Mouse (Mus musculus) heart, postnatal 4 days (tissue): ENCODE data around the gene Tmem184b. TPM values are rescaled to one million over a fixed set of nuclear protein-coding genes. Genes with fewer than 3 reads are reported as not detected.
A peak's percentile ranks its signal among the peaks of the same experiment; 100 is the strongest.

Source experiments
- DNase-seq: peaks from one replicate; pipeline ENCODE4 v3.0.0; 2021
- total RNA-seq, 2 experiments: library from RNA; stranded (reverse); gene quantifications; 2 replicates each; pipeline ENCODE4 v1.2.3; 2021

Gene Tmem184b
- total RNA-seq, 2 experiments from 2014 or later, result 68.1 to 73.4 TPM

DNA sequence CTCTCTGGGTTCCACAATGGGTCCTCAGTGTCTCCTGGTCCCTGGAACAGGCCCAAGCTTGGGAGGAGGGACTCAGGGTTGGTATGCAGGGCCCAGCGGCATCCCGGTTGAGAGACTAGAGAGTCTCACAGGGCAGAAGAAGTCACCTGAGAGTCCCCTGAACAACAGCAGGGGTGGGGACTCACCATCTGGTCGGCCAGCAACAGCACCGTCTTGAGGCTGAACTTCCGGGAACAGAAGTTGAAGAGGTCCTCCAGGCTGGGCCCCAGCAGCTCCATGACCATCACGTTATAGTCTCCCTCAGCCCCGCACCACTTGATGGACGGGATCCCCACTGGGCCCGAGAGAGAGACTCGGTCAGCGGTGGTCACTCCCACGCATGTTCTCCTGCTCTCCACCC lies 26.2 kb upstream of the Tmem184b start:
- DNase-seq, result no peak

DNA sequence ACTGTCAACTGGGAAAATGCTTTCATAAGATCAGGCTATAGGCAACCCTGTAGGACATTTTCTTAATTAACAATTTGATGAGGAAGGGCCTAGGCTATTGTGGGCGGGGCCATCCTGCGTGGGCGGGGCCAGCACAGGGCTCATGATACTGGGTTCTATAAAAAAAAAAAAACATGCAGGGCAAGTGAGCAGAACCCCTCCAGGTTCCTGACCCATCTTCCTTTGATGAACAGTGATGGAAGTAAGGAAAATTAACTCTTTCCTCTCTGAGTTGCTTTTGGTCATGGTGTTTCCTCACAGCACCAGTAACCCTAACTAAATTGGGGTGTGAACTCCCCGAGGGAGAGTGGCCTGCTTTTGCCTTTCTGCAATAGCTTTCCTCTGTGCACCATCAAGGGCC lies 25.2 kb upstream of the Tmem184b start:
- DNase-seq, result no peak

DNA sequence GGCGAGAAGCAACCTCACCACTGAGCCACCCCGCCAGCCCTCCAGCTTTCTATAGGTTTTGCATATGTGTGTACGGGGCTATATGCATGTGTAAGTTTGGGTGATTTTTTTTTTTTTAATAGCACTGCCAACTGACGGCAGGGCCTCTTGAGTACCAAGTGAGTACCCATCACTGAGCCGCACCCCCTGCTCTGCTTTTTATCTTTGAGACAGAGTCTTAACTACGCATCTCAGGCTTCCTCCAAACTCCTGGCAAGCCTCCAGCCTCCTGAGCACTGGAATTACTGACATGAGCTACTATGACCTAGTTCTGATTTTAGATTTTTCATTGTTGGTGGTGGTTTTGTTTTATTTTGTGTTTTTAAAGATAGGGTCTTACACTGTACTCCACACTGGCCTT lies 24.1 kb upstream of the Tmem184b start:
- DNase-seq, result peak; percentile 29

DNA sequence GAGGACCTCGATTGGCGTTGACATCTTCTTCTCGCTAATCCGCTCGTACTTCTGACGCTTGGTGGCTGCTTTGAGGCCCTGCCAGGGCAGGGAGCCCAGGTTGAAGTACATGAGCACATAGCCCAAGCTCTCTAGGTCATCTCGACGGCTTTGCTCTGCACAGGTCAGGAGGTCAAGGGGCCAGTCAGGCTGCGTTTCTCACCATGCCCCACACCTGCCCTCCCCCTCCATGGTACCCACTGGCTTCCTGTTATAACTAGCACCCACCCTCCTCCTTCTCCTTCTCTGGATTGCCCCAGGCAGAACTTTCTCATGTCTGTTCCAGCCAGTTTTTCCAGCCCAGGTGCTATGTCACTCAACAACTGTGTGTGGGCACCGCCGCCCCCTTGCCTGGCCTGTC lies 22.1 kb upstream of the Tmem184b start:
- DNase-seq, result peak; percentile 21

DNA sequence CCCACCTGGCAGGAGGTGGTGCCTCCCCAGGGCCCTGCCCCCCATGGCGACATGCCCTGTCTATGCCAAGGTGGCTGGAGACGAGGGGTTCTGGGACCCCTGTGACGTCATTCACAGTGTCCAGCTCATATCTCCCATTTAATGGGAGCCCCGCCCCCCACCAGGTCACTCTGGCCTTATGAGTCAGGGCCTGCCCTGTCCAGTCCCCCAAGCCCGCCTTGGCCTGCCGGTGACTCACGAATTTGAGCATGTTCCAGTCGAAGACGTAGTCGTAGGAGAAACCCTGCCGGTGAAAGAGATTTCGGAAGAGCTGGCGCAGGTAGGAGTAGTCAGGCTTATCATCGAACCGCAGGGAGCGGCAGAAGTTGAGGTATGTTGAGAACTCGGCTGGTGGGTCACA lies 21.2 kb upstream of the Tmem184b start:
- DNase-seq, result peak; percentile 22

DNA sequence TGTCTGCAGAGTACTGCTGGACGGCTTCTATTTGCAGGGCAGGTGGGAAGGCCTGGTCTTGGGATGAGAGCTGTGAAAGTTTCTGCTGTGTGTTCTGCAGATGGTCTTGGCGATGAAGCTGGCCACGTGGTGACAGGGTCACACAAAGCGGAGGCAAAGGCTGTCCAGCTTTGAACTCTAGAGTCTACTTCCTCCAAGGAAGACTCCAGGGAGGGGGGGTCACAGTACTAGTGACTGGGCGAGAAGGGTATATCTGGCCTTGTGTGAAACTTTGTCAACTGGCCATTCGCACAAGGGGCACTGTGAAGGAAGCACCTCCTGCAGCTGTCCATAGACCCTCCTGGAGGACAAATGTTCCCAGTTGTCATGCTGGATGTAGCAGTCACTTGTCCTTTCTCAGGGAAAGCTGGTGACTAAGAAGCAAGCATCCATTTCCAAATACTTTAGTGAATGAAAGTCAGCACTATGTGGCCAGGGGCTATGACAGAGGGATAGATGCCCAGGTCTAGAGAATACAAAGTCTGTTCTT lies 19.4 kb upstream of the Tmem184b start:
- DNase-seq, result no peak

DNA sequence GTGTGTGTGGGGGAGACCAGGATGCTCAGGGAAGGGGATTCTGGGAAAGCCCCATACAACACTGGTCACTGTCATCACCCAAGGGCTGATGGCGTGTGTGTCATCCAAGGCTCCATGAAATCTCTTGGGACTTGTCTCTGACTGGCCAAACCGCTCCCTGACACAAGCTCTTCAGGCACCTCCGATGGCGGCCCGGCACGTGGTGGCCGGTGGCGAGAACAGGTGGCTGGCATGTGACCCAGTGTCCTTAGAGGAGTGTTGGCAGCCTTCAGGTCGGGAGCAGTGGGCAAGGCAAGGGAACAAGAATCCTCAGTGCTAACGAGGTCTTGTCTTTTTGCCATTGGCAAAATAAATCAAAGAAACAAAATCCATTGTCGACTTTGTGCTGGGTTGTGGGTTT lies 15.3 kb upstream of the Tmem184b start:
- no peak for DNase-seq

DNA sequence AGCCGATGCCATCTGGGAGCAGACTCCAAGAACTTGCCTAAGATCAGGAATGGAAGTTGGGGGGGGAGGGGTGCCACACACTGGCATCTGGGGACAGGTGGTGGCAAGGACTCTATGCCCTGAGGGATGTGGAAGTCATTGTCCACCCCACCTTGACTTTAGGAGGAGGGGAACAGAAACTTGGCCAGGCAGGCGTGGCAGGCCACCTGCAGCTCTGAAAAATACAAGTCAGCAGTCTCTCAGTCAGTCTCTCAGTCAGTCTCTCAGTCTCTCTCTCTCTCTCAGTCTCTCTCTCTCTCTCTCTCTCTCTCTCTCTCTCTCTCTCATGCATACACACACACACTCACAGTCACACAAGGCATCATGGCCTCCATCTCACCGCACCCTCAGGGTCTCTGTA lies 14.9 kb upstream of the Tmem184b start:
- DNase-seq, result no peak

DNA sequence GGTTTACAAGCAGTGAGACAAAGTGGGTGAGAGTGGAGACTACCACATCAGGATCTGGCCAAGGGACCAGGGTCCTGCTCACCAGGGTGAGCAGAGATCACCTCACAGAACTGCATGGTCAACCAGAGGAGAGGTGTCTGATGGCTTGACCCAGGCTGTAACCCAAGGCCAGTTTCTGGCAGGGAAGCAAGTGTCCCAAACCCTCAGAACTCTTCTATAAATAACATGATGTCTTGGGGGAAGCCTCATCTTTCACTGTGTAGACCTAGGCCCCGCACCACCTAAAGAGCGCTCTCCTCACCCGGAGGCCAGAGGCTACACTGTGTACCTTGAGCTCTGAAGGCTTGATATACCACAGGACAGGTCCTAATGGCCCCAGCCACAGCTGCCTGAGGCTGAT lies 14.0 kb upstream of the Tmem184b start:
- DNase-seq, result no peak

DNA sequence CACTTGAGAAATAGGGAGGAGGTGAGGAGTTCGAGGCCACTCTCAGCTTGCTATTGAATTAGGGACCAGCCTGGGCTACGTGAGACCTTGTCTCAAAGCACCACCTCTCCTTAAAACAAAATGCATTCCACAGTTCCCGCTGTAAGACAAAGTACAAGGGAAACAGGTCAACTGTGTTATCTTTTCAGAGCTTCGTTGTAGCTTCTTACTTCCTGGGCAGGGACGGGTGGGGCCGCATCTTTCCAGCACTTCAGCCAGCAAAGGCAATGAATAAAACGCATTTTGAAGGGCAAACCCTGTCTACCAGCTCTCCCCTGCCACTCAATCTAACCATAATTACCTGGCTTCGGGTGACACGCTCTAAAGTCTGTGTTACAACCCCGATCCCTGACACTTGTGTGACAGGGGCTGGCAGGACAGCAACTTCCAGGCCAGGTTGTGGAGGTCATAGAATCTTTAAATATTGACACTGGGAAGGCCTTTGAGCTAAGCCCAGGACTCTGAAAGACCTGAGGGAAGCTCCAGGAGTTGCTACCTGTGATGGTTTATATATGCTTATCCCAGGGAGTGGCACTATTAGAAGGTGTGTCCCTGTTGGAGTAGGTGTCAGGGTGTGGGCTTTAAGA lies 13.2 kb upstream of the Tmem184b start:
- DNase-seq, result no peak

DNA sequence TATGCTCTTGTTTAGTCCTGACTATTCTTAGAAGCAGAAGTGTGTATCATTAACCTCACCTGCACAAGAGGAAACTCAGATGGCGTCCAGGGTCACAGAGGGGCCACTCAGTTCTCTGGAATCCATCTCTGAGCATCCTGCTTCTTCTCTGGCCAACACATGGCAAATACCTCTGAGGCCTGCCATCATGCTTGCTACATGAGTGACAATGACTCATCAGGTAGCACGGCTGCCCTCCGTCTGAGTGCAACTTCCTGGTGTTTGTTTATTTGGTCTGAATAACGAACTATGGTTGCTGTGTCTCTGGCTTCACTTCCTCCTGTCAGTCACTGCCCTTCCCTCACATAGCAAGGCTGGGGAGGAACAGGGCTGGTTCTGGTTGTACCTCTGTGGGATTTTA lies 11.1 kb upstream of the Tmem184b start:
- DNase-seq, result no peak

DNA sequence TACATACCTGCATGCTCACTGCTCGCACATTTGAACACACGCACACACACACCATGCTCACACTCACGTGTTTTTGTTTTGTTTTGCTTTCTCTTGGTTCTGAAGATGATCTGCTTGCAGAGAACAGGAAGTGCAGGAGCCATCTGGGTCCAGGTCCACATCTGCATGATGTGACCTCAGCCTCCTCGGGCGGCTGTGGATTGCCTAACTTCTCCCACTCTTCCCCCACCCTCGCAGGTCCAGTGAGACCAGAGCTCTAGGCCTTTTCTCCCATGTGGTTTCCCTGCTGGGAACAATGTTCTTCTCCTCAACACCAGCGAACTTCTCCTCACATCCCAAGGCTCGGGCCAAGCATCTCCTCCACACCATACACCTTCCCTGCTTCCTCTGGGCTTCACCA lies 10.4 kb upstream of the Tmem184b start:
- no peak for DNase-seq

DNA sequence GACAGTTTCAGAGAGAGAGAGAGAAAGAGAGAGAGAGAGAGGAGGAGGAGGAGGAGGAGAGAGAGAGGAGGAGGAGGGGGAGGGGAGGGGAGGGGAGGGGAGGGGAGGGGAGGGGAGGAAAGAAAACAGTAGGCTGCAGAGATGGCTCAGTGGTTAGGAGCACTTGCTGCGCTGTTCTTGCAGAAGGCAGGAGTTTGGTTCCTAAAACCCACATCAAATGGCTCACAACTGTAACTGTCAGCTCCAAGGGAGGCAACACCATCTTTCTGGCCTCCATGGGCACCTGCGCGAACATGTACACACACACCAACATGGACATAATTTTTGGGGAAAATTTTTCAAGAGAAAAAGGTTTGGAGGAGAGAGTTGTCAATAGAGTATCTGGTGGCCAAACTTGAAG lies 9.8 kb upstream of the Tmem184b start:
- no peak for DNase-seq

DNA sequence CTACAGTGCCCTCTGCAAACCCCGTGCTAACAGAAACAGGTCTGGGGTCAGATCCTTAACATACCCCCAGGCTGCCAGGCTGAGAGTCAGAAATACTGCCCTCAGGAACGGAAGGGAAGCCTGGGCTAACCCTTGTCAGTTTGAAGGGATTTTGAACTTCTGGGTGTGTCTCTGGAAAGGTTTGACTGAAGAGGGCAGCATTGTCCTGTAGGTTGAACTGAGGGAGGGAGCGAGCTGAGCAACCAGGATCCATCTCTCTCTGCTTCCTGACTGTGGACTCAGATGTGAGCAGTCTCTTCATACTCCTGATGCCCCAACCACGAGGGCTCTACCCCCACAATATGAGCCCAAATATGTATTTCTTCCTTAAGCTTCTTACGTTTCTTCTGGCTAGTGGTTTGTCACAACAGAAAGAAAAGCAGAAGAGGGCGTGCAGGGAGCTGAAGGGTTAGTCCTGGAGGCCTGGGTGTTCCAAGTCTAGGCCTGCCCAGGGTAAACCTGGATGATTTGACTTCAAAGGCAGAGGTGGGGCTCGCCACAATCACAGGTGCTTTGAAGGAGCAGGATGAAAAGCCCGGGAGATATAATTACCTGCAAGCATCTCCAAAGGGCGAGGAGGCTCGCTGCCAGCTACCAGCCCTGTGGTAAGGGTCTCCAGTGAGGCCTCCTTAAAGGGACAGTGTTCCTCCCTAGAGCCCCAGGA lies 8.1 kb upstream of the Tmem184b start:
- no peak for DNase-seq

DNA sequence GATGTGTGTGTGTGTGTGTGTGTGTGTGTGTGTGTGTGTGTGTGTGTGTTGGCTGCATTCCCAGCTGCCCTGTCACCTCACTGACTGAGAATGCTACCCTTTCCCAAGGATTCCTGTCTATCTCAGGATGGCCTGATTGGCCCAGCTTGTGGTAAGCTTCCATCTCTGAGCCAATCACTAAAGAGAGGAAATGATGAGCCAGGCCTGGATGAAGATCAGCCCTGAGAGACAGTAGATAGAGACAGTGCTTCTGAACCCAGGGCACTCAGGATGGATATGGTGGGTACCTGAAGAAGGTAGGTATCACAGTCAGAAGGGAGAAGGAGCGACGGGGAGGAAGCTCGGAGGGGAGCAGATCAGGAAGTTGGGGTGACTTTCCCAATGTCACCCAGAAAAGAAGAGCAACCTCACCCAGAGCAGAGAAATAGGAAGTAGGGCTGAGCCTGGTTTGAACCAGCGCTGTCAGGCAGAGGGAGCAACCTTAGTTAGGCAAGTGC lies 5.8 kb upstream of the Tmem184b start:
- DNase-seq, result no peak

DNA sequence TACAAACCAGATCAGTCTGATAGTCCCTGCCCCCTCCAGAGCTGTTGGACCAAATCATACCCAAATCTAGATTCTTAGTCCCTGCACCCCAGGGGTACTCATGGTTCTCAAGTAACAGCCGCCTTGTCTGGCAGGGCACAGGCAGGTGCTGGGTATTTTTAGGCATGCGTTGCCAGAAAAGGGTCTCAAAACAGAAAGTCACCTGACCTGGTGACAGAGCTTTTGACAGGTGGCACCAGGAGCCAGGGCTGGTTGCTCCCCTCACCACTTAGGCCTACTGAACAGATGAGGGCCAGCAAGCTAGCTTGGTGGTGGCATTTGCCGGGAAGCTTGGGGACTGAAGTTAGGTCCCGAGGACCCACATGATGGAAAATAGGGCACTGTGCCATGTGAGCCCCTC lies 3.2 kb upstream of the Tmem184b start:
- DNase-seq, result no peak

DNA sequence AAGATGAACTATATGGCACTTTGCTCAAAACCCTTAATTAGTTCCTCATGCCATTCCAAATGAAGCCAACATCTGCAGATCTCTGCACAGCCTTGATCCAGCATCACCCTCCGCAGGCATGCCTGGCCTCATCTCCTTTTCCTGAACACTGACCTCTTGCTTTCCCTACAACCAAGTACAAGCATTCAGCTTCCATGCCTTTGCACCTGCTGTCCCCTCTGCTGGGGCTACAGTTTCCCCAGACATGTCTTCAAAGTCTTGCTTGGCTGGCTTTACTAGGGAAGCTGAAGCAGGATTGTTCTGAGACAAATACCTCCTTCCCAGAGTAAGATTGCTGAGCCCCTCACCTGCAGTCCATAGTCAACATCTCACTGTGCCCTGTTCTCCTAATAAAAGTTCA lies 908 bp upstream of the Tmem184b start:
- no peak for DNase-seq

DNA sequence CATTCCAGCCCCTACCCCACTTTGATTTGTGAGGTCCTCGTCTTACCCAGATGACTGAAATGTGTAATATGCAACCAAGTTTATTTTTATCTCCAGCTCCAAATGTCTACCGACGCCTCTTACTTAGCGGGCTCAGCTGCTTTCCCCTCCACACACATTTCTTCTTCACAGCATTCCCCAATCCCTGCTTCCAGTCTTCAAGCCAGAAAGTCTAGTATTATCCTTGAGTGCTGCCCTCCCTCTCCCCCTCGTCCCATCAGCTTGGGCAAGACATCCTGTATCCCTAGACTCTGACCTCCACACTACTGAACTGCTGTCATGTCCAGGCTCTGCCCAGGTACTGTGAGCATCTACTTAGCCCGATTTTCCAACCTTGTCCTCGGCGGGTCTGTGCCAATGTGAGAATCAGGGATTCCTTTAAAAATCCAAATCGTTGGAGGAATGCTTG lies 418 bp upstream of the Tmem184b start:
- DNase-seq, result no peak

DNA sequence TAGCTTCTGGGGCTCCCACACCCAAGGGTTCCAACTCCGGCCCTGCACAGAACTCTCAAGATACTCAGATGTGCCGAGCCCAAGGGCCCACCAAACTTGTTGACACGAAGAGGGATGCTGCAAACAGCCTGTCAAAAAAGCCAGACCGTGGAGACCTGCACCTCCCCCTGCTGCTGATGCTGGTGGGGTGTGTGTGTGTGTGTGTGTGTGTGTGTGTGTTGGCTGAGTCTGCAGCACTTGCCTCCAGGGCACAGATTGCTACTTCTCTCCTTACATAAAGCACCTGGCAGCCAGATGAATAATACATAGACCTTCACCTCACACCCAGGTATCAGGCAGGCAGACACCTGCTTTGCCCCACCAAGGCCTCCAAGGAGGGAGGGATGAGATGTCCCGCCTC lies 1.2 kb downstream of the Tmem184b start:
- no peak for DNase-seq

DNA sequence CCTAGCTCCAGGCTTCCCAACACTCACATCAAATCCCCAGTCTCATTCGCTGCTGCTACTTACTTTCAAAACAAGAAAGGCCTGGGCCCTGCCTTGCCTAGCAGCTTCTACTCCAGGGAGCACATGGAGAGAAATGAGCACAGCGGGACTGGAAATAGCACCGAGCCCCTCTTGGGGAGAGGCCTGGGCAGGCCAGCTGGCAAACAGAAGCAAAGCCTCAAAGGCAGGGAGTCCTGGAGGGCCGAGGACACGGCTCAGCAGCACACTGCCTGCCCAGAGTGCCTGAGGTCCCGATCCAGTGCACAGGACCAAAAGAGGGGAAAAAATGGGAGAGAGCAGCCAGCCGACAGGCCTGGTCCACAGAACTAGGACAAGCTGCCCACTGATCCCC lies 2.4 kb downstream of the Tmem184b start:
- DNase-seq, result peak; percentile 51

DNA sequence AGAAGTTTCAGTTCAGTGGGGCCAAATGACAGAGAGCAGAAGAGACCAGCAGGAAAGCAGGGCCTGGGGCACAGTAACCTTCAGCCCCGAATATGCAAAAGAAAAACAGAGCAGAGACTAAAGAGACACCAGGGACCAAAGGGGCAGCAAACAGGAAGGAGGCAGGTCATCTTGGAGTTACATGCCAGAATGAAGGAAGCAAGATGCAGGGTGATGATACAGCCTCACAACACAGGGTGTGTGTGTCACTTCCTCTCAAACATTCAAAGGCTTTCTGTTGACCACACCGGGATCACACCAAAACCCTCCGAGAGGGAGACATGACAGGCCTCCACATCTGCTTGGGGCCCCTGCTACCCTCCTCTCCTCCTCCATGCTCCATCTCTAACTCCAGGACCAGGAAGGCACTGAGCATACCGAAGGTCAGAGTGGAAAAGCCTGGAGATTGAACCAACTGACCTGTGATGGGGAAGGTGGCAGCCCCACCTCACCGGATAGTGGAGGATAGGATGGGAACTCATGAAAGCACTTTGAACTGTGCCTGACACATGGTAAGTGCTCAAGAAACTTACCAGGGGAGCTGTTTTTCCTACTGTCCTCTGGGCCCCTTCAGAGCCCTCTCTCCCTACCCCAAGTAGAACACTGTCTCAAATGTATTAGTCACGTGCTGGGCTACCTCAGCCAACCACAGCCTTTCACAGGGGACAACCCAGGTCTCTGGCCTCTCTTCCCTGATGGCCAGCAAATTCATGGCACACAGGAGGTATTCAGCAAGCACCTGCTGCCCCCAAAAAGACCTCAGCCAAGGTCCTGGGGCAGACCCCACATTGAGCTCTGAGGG lies 3.0 kb downstream of the Tmem184b start:
- no peak for DNase-seq

DNA sequence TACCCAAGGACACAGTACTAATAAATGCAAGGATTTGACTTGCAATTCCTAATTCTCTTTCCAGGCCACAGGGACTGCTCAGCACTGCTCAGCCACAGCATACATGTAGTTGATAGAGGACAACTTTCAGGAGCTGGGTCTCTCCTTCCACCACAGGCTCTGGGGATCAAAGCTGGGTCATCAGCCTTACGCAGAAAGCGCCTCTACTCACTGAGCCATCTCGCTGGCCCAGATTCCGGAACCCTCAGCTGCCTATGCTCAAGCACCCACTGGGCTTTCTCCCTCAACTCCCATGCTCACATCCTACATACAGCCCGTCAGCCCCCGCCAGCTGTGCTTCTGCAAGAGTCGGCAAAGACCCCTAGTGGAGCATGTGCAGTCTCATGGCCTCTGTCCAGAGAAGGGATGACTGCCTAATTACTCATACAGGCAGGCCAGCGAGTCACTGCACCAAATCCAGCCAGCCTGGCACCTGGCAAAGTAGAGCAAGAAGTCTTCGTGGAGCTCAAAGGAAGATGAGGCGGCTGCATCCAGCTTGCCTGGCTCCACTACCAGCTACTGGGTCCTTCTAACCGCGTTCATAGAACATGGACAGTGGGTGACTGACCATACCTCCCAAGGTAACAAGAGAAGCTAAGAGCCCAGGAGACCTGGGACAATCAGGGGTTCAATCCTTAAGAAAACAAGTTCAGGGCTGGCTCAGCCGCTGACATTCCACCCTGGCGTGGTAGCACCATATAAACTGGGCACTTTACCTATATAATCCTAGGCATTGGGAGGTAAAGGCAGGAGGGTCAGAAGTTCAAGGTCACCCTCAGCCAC lies 3.9 kb downstream of the Tmem184b start:
- DNase-seq, result no peak
